Mouse (Mus musculus): ENCODE measurements around the gene Trmu.

The Trmu gene

DNA sequence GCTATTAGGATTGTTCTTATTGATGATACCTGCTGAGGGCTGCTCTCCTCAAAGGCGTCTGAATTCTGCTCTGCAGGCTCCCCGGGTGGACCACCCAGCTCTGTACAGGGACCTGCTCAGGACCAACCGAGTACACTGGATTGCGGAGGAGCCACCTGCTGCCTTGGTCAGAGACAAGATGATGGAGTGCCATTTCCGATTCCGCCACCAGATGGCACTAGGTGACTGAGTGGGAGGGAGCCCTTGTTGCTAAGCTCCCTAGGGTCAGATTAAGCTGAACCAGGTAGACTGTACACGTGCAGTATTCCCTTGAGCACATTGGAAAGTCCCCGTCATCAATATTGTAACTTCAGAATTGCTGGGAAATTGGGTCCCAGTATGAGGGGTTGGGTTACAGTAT is 17.2 kb downstream of the Trmu start:
- peak; percentile 78 to 88 for DNase-seq (ENCODE audit: low spot score in 2 of 2)

- DNase-seq (ENCODE audit: low spot score in 2 of 2), result no peak
Observed at GRCm38 (mm10) chr15:85897113-85897512, 18.0 kb downstream of the Trmu start.

DNA sequence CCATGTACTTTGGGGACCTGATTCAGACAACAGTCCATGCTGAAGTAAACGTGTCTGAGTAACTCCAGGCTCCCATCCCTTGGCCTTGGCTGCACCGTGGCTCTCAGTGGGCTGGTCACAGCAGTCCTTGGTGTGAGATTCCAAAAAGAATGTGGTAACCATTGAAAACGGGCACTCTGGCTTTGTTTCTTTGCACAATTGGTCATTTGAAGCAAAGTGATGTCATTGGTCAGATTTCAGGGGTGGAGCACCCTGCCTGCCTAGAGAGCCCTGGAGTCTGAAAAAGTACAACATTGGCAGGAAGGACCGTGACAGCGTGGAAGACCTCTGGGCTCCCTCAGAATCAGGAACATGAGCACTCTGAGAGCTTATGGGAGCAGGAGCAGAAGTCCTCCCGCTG is 20.3 kb downstream of the Trmu start:
- DNase-seq (ENCODE audit: low spot score in 2 of 2), result no peak

DNA sequence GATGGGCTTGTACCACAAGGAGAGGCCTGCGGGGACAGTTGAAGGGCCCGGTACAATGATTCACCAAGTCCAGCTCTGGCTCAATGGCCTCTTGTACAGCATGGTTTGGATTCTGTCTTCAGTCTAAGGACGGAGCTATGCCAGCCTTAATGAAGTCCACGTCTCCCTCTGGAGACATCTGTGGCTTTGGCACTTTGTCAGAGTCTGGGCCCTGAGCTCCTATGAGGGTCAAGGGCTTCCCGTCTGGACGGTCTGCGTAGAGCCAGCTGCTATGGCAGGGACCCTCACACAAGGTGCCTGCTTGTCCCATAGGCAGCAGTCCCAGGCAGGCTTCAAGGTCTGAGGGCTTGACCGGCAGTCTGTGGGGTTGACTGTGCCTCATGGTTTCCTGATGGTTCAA is 21.2 kb downstream of the Trmu start:
- DNase-seq (ENCODE audit: low spot score in 2 of 2), result no peak

- DNase-seq (ENCODE audit: low spot score in 2 of 2), result no peak
Observed at GRCm38 (mm10) chr15:85900801-85901200, 21.7 kb downstream of the Trmu start.

GRCm38 (mm10) chr15:85902505-85902904 is 23.4 kb downstream of the Trmu start:
- no peak for DNase-seq (ENCODE audit: low spot score in 2 of 2)

GRCm38 (mm10) chr15:85903826-85904225 is 24.7 kb downstream of the Trmu start:
- peak in 1 of 2 experiments; percentile 41 for DNase-seq (ENCODE audit: low spot score in 2 of 2)

DNA sequence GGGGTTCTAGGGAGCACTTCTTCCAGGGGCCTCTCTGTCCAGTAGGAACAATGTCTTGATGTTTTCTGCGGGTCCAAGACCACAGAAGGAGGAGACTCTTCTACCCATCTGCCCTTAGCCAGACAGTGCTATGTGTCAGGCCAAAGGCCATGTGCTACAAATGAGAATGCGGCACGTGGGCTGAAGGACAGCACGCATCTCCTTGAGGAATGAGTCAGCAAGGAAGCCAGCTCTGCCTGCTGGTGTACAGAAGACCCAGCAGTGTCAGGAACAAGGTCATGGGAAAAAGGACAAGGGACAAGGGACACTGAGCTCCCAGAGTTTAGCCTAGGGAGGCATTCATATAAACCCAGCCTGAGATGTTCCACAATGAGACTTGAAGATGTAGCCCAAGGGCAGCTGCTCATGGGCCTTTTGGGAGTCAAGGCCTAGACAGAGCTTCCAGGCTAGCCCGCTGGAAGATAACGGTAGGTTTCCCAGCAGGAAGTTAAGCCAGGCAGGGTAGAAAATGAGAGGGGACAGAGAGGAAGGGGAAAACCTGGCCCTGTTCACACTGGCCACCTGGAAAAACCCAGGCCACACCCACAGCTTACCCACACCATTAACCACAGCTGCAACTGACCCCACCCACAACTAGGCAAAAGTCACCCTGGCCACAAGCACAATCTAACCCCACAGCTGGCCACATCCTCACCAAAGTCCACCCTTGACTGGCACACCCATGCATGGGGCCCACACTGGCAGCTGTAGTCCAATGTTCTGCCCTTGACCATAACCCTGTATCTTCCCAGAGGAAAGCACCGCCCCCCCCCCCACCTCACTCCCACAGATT is 29.8 kb downstream of the Trmu start:
- DNase-seq (ENCODE audit: low spot score in 2 of 2), result no peak

DNA sequence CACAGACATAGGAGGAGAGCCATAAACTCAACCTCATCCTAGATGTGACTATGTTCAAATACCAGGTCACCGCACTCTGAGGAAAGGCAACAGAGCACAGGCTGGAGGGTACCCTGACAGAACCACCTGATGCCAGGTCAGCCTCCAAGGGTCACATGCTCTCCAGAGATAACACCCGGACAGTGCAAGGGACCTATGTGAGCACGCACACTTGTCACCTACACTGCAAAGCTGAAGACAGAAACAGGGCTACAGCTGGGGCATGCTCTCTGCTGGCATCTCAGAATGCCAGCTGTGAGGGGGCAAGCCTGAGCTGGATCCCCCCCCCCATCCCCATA is 30.3 kb downstream of the Trmu start:
- no peak for DNase-seq (ENCODE audit: low spot score in 2 of 2)

GRCm38 (mm10) chr15:85909931-85910330 is 30.8 kb downstream of the Trmu start:
- no peak for DNase-seq (ENCODE audit: low spot score in 2 of 2)

- DNase-seq (ENCODE audit: low spot score in 2 of 2), result peak; percentile 75 to 88
Observed at GRCm38 (mm10) chr15:85913605-85914004, 34.5 kb downstream of the Trmu start.

DNA sequence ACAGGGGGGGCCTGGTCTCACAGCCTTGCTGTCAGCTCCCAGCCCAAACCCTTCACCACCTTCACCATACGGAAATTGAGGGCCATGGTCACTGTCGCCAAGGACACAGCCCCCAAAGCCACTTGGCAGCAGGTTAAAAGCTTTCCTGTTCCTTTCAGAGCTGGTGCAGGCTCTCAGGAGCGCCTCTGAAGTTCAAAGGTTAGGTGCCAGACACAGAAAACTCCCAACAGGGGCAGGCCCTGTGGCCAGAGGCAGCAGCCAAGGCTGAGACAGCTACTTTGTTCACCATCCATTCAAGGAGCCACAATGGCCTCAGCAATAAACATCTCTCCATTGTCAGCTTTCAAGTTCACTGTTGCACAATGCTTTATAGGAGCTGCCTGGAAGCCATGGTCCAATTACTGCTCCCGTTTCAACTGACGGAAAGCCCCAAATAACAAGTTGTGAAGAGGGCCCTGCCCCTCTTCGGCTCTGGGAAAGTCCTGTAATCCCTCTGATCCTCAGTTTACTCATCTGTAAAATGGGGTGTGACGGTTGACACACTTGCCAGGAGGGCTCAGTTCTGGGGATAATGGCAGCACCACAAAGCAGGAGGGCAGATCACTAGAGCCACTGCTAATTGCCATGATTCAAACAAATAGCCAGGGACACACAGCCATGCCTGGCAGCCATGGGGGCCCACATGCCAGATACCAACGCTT is 40.2 kb downstream of the Trmu start:
- DNase-seq (ENCODE audit: low spot score in 2 of 2), result no peak

DNA sequence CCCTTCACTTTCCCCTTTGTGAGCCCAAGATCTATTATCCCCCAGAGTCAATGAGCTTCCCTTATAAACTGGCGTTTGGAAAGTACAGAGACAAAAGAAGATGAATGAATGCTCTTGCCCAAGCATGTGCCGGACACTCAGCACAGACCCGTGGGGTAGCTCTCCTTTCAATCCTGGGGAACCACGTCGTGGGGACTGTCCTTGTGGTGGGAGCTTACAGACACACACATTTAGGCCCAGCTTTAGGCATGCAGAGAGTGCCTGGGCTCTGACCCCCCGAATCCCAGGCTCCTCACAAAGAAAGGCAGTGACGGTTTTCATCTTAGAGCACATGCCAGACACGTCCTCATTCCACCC is 40.8 kb downstream of the Trmu start:
- DNase-seq (ENCODE audit: low spot score in 2 of 2), result no peak

DNA sequence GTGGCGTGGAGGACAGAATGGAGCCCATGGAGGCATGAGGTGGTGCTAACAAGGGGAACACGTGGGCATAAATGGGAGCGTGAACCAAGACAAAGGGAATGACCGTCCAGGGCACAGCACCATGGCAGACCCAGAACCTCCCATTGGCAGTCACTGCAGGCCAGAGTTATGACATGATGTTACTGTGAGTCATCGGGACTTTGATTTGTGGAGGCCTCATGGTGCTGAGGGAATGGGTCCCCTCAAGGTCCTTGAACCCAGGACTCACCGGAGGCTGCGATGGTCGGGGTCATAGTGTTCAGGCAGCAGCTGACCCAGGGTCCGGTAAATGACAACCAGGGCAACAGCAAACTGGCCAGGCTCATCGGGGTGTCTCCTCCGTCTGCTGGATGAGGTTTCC is 42.7 kb downstream of the Trmu start:
- no peak for DNase-seq (ENCODE audit: low spot score in 2 of 2)

GRCm38 (mm10) chr15:85928161-85928560 is 49.0 kb downstream of the Trmu start:
- DNase-seq (ENCODE audit: low spot score in 2 of 2), result no peak

DNA sequence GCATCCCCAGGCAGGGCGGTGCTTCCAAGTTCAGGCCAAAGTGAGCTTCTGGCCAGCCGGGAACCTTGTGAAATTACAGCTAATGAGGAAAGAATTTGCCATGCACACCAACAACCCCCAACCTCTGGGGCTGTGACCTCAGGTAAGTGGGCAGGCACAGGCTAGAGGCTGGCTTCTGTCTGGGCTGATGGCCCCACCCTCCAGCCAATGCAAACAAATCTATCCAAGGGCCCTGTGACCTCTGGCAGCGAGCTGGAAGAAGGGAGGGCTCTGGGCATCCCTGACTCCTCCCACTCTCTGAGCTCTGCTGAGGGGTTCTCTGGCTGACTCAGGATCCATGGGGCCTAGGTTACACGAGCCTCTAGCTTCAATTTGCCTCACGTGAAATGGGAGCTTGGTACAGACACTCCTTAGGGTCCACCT is 56.5 kb downstream of the Trmu start:
- DNase-seq (ENCODE audit: low spot score in 2 of 2), result no peak

All from spleen, postnatal 10 days (tissue).